Mouse (Mus musculus) myocyte (in vitro differentiated cells): ENCODE data around the gene A730046J19Rik. TPM values are rescaled to one million over a fixed set of nuclear protein-coding genes. Genes with fewer than 3 reads are reported as not detected.

ENCODE experiments used
- H3K27me3 ChIP-seq: one replicate; pipeline ENCODE4 v1.6.1; 2011; ENCODE audit not compliant: control insufficient read depth, insufficient read depth, insufficient read length
- H3K36me3 ChIP-seq: one replicate; pipeline ENCODE4 v1.6.1; 2011; ENCODE audit not compliant: control insufficient read depth, insufficient read depth
- H3K4me2 ChIP-seq: one replicate; pipeline ENCODE4 v1.6.1; 2011; ENCODE audit warnings: low read depth, control low read depth
- H3K4me3 ChIP-seq: one replicate; pipeline ENCODE4 v1.5.1; 2011; ENCODE audit warnings: mild to moderate bottlenecking, control low read depth, moderate library complexity
- H3K79me2 ChIP-seq: one replicate; pipeline ENCODE4 v1.6.1; 2011; ENCODE audit not compliant: control insufficient read depth, insufficient read depth
- H3ac ChIP-seq: one replicate; pipeline ENCODE4 v1.6.1; 2011; ENCODE audit not compliant: control insufficient read depth, insufficient read length
- CEBPB ChIP-seq: IDR thresholded peaks from 2 replicates; pipeline ENCODE4 v1.6.1; 2011; ENCODE audit warnings: mild to moderate bottlenecking, moderate library complexity; ENCODE audit not compliant: poor library complexity, insufficient read depth, severe bottlenecking
- E2F4 ChIP-seq: IDR thresholded peaks from one replicate; pipeline ENCODE4 v1.6.1; 2011; ENCODE audit warnings: mild to moderate bottlenecking, control low read depth, moderate library complexity; ENCODE audit not compliant: insufficient read depth
- MAX ChIP-seq: IDR thresholded peaks from one replicate; pipeline ENCODE4 v1.6.1; 2011; ENCODE audit warnings: low read depth, mild to moderate bottlenecking, control low read depth
- MYOD1 ChIP-seq, 3 experiments: IDR thresholded peaks; one replicate each; pipeline ENCODE4 v1.6.1; 2011; ENCODE audit warnings: control low read depth in 2 of 3, low read depth in 2 of 3, mild to moderate bottlenecking in 2 of 3, moderate library complexity in 1 of 3; ENCODE audit not compliant: insufficient read length in 2 of 3, control insufficient read depth in 1 of 3
- MYOG ChIP-seq, 3 experiments: IDR thresholded peaks; one replicate each; pipeline ENCODE4 v1.6.1; 2011; ENCODE audit warnings: control low read depth in 2 of 3, low read depth in 2 of 3, mild to moderate bottlenecking in 2 of 3; ENCODE audit not compliant: insufficient read length in 2 of 3, control insufficient read depth in 1 of 3, insufficient read depth in 1 of 3
- POLR2A ChIP-seq: IDR thresholded peaks from one replicate; pipeline ENCODE4 v1.6.1; 2011; ENCODE audit warnings: low read depth, mild to moderate bottlenecking, control low read depth, moderate library complexity; ENCODE audit not compliant: insufficient read length
- POLR2AphosphoS2 ChIP-seq: IDR thresholded peaks from one replicate; pipeline ENCODE4 v1.6.1; 2011; ENCODE audit warnings: low read depth, control low read depth; ENCODE audit not compliant: insufficient read length
- REST ChIP-seq: IDR thresholded peaks from one replicate; pipeline ENCODE4 v1.6.1; 2011; ENCODE audit warnings: mild to moderate bottlenecking, control low read depth, moderate library complexity; ENCODE audit not compliant: insufficient read depth, insufficient read length
- SRF ChIP-seq: IDR thresholded peaks from one replicate; pipeline ENCODE4 v1.6.1; 2011; ENCODE audit warnings: low read depth; ENCODE audit not compliant: control insufficient read depth, insufficient read length
- TCF12 ChIP-seq: IDR thresholded peaks from one replicate; pipeline ENCODE4 v1.6.1; 2011; ENCODE audit warnings: mild to moderate bottlenecking, control low read depth; ENCODE audit not compliant: poor library complexity, insufficient read depth, severe bottlenecking
- TCF3 ChIP-seq: IDR thresholded peaks from one replicate; pipeline ENCODE4 v1.6.1; 2011; ENCODE audit warnings: low read depth, control low read depth; ENCODE audit not compliant: insufficient read length
- USF1 ChIP-seq: IDR thresholded peaks from one replicate; pipeline ENCODE4 v1.6.1; 2011; ENCODE audit warnings: low read depth, mild to moderate bottlenecking, control low read depth, moderate library complexity
- polyA plus RNA-seq: library from polyadenylated mRNA; unstranded; fragments of >200 nt; fragmentation: generic; extraction: Trizol; gene quantifications from one replicate; pipeline ENCODE4 v1.2.1, GENCODE M21; 2012; ENCODE audit warnings: missing spikeins

The A730046J19Rik gene
- polyA plus RNA-seq, result not detected

GRCm38 (mm10) chrX:144153523-144153922 is at the start of gene A730046J19Rik:
TSS of gene A730046J19Rik (plus strand) at chrX:144153695.
- no peaks in the 10 kb centered on the region for H3K27me3 ChIP-seq
- H3ac ChIP-seq, result no peak within 1 kb of the TSS
- no peak within 1 kb of the TSS for H3K4me2 ChIP-seq
- H3K4me3 ChIP-seq, result no peak within 1 kb of the TSS
- TF ChIP-seq POLR2AphosphoS2 (no peak), TCF12 (no peak), MAX (no peak), REST (no peak), TCF3 (no peak), SRF (no peak), MYOD1 (IDR thresholded peaks at IDR 0.05; ENCODE audit: control insufficient read depth in 1 of 3, insufficient read length in 2 of 3, low read depth in 2 of 3) (no peak), USF1 (no peak), MYOG (IDR thresholded peaks at IDR 0.05; ENCODE audit: control insufficient read depth in 1 of 3, insufficient read depth in 1 of 3, insufficient read length in 2 of 3, low read depth in 2 of 3) (no peak), CEBPB (no peak), E2F4 (no peak), POLR2A (no peak)
- no peaks in the 10 kb centered on the region for H3K79me2 ChIP-seq
- no peaks in the 10 kb centered on the region for H3K36me3 ChIP-seq

DNA sequence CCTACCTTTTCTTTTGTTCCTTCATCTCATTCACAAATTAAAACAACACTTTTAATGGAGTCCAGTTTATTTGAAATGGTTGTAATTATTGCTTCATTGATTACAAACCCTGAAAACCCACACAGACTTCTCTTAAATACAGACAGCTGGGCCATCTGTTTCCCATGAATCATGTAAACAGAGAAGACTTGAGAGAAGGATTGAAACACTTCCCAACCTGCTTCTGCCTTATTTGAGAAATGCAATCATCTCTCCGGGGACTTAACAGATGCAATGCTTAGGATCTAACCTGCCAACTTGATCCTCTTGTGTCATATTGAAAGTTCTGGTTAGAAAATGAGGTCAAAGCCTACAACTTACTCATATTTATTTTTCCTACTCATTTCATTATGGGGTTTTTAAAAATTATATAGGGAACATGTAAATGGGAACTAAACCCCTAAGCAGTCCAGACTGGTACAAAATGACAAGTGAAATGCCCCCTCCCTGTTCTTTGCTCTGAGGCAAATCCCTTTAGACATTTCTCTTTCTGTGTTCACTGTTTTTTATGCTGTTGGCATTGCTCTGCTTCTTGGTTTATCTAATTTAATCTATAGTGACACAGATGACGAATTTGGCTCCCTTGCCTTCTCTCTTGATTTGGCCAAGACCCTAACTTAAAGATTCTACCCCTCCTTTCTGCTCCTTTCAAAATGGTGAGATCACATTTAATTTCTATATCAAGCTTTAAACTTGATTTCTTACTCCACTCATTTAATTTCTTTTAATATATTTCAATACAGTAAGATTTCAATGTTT is 48.7 kb upstream of the A730046J19Rik start:
- no peaks in the 10 kb centered on the region for H3K36me3 ChIP-seq
- no peaks in the 10 kb centered on the region for H3K79me2 ChIP-seq
- H3K27me3 ChIP-seq, result no peaks in the 10 kb centered on the region
- H3K4me2 ChIP-seq, result no peak overlapping the region
- H3ac ChIP-seq, result no peak overlapping the region
- H3K4me3 ChIP-seq, result no peak overlapping the region
- no peak for TF ChIP-seq USF1
- no peak for TF ChIP-seq E2F4
- TF ChIP-seq REST, result no peak
- no peak for TF ChIP-seq MYOD1 (IDR thresholded peaks at IDR 0.05; ENCODE audit: control insufficient read depth in 1 of 3, insufficient read length in 2 of 3, low read depth in 2 of 3)
- no peak for TF ChIP-seq TCF3
- TF ChIP-seq POLR2A, result no peak
- no peak for TF ChIP-seq CEBPB
- TF ChIP-seq MYOG (IDR thresholded peaks at IDR 0.05; ENCODE audit: control insufficient read depth in 1 of 3, insufficient read depth in 1 of 3, insufficient read length in 2 of 3, low read depth in 2 of 3), result no peak
- TF ChIP-seq POLR2AphosphoS2, result no peak
- TF ChIP-seq TCF12, result no peak
- no peak for TF ChIP-seq SRF
- TF ChIP-seq MAX, result no peak

DNA sequence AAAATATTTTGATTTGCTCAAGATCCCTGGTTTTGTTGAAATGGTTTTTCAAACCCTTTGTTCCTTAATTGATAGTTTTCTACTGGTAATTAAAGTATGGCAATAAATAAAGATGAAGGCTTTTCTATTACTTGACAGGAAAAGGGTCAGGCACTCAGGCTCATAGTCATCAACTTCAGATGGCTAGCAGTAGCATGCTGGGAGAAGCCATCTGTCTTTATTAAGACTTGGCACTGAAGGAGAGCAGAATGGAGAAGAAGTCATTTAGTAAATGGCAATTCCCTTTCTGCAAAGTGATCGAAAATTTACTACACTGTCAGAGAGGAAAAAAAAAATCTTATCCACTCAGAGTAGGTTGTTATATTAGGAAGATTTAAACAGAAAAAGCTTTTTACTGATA is 17.2 kb upstream of the A730046J19Rik start:
- H3K4me2 ChIP-seq, result no peak overlapping the region
- no peak for TF ChIP-seq REST
- no peak for TF ChIP-seq POLR2A

DNA sequence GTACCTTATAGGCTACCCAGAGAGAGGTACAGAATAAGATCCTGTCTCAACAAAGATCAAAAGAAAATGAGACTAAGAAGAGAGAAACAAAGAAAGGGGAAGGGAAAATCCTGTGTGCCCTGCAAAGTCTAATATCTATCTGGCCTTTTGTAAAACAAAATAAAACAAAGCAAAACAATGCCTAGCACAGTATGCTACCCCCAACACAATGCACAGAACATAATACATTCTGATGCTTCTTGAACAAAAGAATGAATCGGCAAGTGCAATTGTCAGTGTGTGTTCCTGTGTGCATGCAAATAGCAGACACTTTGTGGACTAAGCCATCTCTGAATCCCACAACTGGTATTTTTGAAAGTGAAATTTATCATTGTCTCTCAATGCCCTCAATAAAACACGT is 3.5 kb upstream of the A730046J19Rik start:
- TF ChIP-seq MYOG (IDR thresholded peaks at IDR 0.05; ENCODE audit: control insufficient read depth in 1 of 3, insufficient read depth in 1 of 3, insufficient read length in 2 of 3, low read depth in 2 of 3) (no peak), CEBPB (no peak), TCF3 (no peak), REST (no peak), POLR2A (no peak), MYOD1 (IDR thresholded peaks at IDR 0.05; ENCODE audit: control insufficient read depth in 1 of 3, insufficient read length in 2 of 3, low read depth in 2 of 3) (no peak), E2F4 (no peak), POLR2AphosphoS2 (no peak), SRF (no peak), TCF12 (no peak), MAX (no peak), USF1 (no peak)
- Histone ChIP-seq H3K4me2 (no peak overlapping the region), H3K27me3 (no peaks in the 10 kb centered on the region), H3K4me3 (no peak overlapping the region), H3ac (no peak overlapping the region), H3K36me3 (no peaks in the 10 kb centered on the region), H3K79me2 (no peaks in the 10 kb centered on the region)

More for the DNA sequence above, 17.2 kb upstream of the A730046J19Rik start:
- no peaks in the 10 kb centered on the region for H3K27me3 ChIP-seq
- no peak overlapping the region for H3ac ChIP-seq
- no peaks in the 10 kb centered on the region for H3K79me2 ChIP-seq
- H3K36me3 ChIP-seq, result no peaks in the 10 kb centered on the region
- no peak overlapping the region for H3K4me3 ChIP-seq

DNA sequence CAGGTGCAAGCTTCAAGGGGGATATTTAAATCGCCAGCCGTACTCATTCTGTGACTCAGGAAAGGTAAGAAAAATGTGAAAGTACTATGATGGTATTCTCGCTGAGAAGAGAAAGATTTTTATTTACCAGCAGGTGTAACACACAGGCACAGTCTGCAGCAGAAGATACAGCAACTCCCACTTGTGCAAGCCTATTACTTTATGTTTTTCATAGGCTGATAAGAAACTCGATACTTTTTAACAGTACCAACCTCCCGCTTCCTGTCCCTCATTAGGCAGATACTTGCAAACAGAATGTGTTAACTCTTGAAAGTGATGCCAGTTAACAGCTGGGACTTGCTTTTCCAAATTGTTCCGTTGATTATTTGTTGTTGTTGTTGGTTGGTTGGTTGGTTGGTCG is 616 bp downstream of the A730046J19Rik start:
- H3ac ChIP-seq, result no peak overlapping the region
- H3K27me3 ChIP-seq, result no peaks in the 10 kb centered on the region
- TF ChIP-seq MAX (no peak), USF1 (no peak), CEBPB (no peak), E2F4 (no peak), SRF (no peak), POLR2A (no peak), MYOG (IDR thresholded peaks at IDR 0.05; ENCODE audit: control insufficient read depth in 1 of 3, insufficient read depth in 1 of 3, insufficient read length in 2 of 3, low read depth in 2 of 3) (no peak), POLR2AphosphoS2 (no peak), TCF3 (no peak)
- H3K4me2 ChIP-seq, result no peak overlapping the region
- H3K36me3 ChIP-seq, result no peaks in the 10 kb centered on the region
- H3K79me2 ChIP-seq, result no peaks in the 10 kb centered on the region
- H3K4me3 ChIP-seq, result no peak overlapping the region
